Mouse (Mus musculus): ENCODE results near the gene Pard3b.

DNA sequence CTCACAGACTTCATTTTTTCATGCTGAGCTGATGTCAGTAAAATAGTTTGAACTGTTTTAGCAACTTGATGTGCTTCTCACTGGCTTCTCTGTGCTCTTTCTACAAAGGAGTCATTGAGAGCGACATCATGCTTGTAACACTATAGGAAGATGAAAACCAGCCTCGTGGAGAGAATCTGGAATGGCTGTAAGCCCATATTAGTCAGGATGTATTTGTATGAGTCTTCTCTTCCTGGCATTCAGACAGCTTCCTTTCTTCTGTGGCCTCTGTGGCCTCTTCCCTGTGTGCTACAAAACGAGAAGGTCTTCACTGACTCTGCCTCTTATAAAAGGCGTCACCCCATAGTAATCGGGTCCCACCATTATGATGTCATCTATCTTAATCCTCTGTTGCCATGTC, 212.6 kb downstream of the Pard3b start:
- TF ChIP-seq CTCF (IDR thresholded peaks at IDR 0.05; ENCODE audit: low read depth): no peak
- no peak for TF ChIP-seq EP300 (IDR thresholded peaks at IDR 0.05; ENCODE audit: low read depth)
